Mouse (Mus musculus) megakaryocyte-erythroid progenitor cell, adult 5-6 weeks (primary cell): ENCODE results near the gene Tecpr1. TPM values are rescaled to one million over a fixed set of nuclear protein-coding genes. Genes with fewer than 3 reads are reported as not detected.

Source experiments
- total RNA-seq, 2 experiments: library from RNA; stranded (forward) in 1 of 2; stranded (reverse) in 1 of 2; fragments of 200-1000, 215-1000 nt in 1 of 2; fragments of >200 nt in 1 of 2; fragmentation: Nextera tagmentation in 1 of 2; gene quantifications; 2 replicates each; pipeline ENCODE4 v1.2.3; 2014 to 2017

Gene Tecpr1
- total RNA-seq, 2 experiments from 2014 or later, result 1.7 to 3.8 TPM

Other genes starting within 250 kb of the Tecpr1 start
- gene Ccz1, start 208.7 kb downstream of the Tecpr1 start, total RNA-seq (2014; fragmentation: Nextera tagmentation), result 72.5 and 74.1 TPM in 2 replicates
- gene Ccz1, start 208.7 kb downstream of the Tecpr1 start, total RNA-seq (2017), result 91.1 and 98.6 TPM in 2 replicates
- gene Ocm, start 196.9 kb downstream of the Tecpr1 start, total RNA-seq (2014; fragmentation: Nextera tagmentation), result not detected in 2 replicates
- not detected in 2 replicates for gene Ocm, start 196.9 kb downstream of the Tecpr1 start, total RNA-seq (2017)
- 12.5 and 22.1 TPM in 2 replicates for gene Lmtk2, start 123.2 kb downstream of the Tecpr1 start, total RNA-seq (2014; fragmentation: Nextera tagmentation)
- gene Lmtk2, start 123.2 kb downstream of the Tecpr1 start, total RNA-seq (2017), result 9.2 and 12.2 TPM in 2 replicates
- not detected in 2 replicates for gene Bhlha15, start 33.3 kb downstream of the Tecpr1 start, total RNA-seq (2014; fragmentation: Nextera tagmentation)
- gene Bhlha15, start 33.3 kb downstream of the Tecpr1 start, total RNA-seq (2017), result 0.05 TPM in 1 of 2 replicates, not detected in the other
- 29.3 and 44.6 TPM in 2 replicates for gene Bri3, start 20.8 kb upstream of the Tecpr1 start, total RNA-seq (2014; fragmentation: Nextera tagmentation)
- 11.2 and 17.9 TPM in 2 replicates for gene Bri3, start 20.8 kb upstream of the Tecpr1 start, total RNA-seq (2017)
- gene Baiap2l1, start 134.5 kb upstream of the Tecpr1 start, total RNA-seq (2014; fragmentation: Nextera tagmentation), result not detected in 2 replicates
- not detected in 2 replicates for gene Baiap2l1, start 134.5 kb upstream of the Tecpr1 start, total RNA-seq (2017)